Mouse (Mus musculus): Measurements from ENCODE around the gene Nipal1. TPM values are rescaled to one million over a fixed set of nuclear protein-coding genes. Genes with fewer than 3 reads are reported as not detected.

Nipal1 gene
- total RNA-seq, 4 experiments from 2014 or later: 0.24 to 3.5 (median 0.60) TPM

DNA sequence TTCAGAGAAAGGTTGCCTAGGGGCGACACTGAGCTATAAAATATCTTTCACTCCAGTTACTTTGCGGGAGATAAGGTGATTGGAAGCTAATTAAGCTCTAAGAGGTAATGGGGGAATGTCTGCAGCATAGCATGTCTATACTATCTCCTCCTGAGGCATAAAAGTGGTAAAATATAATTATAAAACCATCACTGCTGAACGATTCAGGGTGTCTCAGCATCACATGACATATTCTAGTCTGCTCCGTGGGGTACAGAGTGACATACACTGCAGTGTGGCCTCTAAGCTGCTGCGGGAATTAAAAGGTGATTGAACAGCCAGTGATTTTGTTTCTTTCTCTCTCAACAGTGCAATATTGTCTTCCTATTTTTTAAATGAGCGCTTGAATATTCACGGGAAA, 18.8 kb downstream of the Nipal1 start:
- no peak for DNase-seq

DNA sequence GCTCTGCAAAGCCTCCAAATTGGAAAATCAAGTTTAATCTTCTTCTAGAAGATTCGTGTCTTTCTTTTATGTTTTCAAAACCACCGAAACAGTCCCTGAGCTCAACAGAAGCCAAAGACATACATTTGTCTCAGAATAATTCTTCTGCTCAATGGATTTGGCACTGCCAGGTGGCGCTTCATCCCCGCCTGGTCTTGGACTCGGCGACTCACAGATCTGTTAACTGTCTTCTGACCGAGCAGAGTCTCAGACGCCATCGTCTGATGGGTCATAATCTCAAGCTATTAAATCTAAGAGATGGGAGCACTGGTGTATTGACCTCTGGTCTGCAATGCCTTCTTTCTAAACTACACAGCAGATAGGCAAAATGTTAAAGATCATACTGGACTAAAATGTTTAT, 20.8 kb downstream of the Nipal1 start:
- DNase-seq: no peak

DNA sequence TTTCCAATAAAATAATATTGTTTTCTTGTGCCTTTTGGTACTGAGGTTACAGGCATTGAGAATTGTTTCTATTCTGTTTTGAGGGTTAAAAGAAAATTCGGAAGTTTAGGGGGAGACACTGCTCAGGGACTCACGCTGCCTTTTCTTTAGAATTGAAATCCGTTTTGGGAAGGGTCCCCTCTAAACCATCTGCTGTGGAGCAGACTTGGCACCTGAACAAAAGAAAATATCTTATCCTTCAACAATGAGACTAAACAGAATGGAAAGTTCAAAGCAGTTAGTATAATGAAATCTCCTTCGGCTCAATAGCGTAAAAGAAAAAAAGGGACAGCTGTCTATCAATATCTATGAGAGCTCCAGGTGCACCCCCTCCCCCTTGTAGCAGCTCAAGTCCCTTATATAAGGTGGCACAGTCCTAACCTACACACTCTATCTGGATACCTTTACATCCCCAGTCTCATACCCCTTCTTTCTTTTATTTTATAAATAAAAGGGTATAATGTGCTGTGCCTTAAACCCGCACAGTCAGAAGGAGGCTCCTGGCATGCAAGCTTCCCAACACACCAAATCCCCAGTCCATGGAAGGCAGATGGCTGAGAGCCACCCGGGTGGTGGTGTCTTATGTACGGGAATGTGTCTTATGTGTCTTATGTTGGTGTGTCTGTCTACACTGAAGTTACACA, 23.6 kb downstream of the Nipal1 start:
- DNase-seq: no peak

DNA sequence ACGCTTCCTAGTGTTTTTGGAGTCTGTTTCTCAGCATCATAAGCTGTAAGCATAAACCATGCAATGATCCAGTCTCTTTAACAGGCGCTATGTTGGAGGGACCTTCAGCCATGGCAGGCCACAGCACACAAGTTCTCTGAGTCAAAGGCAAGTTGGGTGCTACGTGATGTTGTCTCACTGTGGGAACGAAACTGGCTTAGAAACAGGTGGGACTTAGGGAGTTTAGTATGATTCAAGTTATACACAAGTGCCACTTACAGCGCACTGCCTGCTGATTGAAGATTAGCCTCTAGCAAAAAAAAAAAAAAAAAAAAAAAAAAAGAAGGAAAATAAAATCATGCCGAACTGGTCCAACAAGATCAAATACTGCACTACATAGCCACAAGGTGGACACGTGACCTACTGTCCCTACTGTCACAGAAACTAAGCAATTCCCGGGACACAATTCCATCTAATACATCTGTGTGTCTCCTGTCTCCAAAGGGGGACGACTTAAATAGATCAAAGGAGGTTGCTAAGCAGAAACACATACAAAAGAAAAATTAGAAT, 27.5 kb downstream of the Nipal1 start:
- DNase-seq: no peak

DNA sequence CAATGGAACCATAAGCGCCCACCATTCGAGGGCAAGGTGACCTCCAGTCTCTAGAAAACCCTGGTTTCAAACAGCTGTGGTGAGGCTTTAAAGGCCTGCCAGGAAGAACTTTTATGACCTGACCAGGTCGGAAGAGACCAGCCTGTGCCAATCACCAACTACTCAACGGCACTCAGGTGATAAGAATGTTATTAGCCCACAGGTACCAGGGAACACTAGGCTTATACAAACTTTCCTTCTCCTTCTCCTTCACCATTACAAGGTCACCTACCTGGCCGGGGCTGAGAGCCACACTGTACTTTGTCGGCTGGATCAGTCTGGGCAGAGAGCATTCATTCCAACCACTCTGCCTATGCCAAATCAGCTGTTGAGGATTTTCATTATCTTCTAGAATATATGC, 33.9 kb downstream of the Nipal1 start:
- DNase-seq: no peak

DNA sequence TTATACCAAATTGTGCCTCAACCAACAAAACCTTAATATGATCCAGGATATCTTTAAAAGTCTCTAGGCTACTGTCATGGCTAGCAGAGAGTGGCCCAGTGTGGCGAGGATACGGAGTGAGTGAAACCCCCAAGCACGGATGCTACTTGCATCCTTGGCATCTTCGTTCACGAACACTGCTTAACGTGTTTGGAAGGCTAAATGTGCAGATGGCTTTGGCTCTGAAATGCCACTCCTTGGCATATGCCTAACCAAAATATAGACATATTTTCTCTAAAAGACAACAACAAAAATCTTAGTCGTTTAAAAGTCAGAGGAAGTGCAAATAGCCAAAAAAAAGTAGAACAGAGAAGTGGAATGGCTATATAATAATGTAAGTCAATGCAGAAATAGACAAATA, 42.0 kb downstream of the Nipal1 start:
- no peak for DNase-seq

DNA sequence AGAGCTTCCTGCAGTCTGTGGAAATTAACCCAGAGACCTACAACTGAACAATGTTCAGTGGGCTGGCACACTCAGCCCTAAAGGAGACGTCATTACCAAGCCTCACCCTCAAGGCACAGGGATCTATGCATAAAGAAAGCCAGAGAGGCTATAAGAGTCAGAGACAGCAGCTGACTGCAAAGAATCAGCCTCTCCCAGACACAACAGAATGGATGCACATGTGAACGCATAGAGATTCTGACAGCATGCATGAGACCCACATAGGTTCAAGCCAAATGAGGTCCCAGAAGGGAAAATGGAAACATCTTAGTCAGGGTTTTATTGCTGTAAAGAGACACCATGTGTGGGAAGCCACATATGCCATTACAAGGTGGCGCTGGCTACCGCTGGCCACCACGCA, 42.9 kb downstream of the Nipal1 start:
- no peak for DNase-seq

DNA sequence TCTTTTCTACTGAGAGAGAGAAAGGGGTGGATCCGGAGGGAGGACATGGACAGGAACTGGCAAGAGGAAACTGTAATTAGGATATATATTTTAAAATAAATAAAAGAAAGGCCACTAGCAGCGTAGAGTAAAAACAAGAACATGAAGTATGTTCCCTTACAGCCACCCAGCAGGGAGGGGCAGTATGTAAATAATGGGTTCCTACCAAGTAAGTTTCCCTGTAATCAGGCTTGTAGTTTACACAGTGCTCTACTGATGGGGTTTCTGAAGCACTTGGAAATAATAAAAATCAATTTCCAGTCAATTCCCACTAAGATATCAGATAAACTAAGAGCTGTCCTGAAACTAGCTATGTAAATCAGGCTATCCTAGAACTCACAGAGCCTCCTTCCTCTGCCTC, 47.1 kb downstream of the Nipal1 start:
- DNase-seq: no peak

DNA sequence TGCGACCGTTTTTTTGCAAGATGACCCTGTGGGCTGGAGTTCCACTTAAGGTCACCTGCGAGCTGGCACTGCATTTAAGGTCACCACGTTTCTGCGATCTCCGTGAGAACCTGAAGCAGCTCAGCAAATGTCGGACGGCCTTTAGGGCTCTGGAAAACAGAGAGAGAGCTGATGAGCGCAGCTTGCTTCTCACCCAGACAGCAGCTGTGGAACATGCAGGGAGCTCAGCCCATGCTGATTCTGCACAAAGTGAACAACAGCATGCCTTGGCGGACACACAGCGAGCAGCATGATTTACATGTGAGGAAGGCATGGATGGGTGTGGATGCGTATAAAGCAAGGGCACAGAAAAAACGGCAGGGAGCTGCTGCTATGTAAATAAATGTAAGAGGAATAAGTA, 48.9 kb downstream of the Nipal1 start:
- no peak for DNase-seq

DNA sequence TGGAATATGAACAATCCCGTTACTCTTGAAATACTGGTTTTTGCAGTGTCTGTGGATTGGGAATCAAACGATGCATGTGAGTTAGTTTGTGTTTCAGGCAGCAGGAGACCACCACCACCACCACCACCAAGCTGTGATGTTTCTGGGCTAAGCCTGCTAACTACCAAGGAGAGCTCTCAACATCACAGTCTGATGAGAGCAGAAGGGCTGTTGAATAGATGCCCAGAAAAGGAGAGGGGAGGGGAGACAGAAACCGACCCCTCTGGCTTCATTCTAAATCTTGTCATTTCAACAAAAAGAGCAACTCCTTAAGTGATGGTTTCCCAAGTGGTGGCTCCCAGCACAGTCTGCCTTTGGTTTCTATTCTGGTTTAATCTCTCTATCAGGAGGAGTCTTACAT, 50.7 kb downstream of the Nipal1 start:
- DNase-seq: no peak

DNA sequence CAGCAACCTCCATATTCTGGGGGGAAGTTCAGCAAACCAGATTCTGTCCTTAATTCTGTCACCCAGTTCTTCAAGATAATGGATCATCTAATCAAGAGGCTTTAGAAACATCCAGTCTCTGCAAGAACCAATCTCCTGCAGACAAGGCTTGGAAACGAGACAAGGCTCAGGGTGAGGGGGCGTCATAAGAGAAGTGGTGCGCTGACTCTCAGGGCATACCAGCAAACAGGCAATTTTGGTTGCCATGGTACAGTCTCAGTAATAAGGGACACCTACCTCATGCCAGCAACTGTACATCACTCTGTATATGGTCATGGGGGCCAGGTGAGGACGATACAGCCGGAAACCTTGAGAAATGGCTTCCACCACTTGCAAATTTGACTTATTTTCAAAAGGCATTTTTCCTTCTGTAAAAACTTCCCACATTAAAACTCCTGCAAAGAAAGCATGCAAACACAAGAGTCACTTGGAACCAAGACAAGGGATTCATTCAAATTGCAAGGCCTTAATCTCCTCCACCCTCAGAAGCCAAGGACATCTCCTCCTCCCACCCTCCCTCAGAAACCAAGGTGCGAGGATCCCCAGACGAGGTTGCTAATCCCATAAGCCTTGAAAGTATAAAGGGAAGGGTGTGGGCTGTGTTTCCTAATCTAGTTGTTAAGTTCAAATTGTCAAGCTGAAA, 51.4 kb downstream of the Nipal1 start:
- DNase-seq: no peak

DNA sequence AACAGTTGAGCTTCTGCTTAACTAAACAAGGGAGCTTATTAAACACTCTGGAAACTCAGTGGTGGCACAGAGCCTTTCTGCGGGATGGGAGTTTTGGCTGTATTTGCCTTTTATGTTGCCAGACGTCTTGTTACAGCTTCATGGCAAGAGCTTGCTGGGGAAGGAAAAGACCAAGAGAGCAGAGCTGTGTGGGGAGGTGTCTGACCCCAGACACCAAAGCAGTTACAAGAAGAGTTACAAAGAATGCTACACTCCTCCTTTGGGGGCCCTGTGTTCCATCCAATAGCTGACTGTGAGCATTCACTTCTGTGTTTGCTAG, 51.9 kb downstream of the Nipal1 start:
- no peak for DNase-seq

DNA sequence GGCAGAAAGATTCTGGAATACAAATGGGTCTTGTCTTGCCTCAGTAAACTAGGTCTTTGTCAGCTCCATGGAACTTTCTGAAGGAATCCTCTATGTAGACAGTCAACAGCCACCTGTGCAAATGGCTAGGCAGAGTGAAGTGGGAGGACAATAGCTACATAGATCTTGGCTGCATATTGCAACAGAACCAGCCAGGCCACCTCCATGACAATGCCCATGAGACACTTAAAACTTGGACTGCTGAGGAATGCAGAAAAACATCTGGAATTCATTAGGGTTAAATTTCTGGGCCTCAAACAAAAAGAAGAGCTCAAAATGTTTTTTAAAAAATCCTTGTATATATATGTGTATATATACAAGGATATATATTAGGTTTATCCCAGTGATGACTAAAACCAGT, 54.6 kb downstream of the Nipal1 start:
- DNase-seq: no peak

DNA sequence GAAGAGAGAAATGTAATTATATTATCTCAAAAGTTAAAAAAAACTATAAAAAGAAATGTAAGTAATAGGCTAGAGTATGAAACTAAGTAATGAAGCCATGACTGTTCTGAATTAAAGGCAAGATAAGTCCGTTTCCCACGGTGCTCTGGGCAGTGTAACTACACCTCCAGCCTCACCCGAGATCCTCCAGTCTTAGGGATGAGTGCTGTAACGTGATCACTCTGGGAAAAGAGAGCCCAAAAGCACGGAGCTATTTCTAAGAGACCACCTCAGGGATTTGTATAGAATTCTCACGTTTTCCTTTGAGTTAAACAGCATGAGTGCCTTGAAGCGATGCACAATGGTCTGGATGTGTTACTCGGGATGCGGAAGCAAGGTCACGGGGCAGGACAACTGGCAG, 58.5 kb downstream of the Nipal1 start:
- no peak for DNase-seq

DNA sequence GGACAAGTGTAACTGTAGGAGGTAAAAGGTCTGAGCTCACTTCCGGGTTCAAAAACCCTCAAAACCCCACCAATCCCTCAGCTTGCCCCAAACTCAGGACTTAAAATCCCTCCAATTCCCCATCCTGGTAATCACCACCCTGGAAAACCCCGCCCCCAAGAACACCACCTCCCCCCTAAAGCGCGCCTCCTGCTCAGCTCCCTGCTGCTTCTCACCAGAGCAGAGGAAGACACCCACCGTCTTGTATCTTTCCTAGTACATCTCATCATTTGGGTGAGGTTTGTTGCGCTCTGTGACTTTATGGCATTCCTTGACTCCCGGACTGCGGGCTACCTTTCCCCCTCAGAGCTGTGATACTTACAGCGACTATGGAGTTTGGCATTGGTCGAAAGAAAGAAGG, 59.1 kb downstream of the Nipal1 start:
- no peak for DNase-seq

DNA sequence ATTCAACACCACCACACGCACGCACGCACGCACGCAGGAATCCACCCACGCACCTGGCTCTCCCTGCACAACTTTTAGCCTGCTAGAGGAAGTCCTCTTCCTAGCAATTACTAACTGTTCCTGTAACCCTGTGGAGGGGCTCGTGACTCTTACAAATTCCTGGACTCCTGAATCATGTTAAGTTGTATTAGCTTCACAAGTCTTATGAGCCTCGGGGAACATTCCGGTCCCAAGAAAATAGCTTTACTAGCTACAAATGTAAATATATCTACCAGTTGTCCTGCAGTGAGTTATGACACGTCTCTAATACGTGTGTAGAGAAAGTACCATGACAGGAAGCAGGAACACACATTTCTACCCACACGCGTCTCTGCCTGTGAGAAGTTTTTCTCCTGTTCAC, 61.9 kb downstream of the Nipal1 start:
- no peak for DNase-seq

DNA sequence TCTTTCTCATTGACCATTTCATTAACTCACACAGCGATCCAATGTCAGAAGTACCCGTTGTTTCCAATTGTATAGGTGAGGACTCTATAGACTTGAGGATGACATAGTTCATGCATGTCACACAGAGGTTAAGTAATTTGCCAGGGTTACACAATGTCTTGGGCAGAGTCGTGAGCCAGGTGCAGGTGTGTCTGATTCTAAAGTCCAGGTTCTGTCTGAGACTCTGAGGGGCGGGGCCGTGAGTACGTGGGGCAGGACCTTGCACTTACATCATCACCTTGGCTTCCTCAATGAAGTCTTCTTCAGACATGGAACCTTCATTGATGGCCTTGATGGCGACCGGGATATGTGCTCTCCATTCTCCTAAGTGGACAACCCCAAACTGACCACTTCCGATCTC, 62.4 kb downstream of the Nipal1 start:
- DNase-seq: no peak

DNA sequence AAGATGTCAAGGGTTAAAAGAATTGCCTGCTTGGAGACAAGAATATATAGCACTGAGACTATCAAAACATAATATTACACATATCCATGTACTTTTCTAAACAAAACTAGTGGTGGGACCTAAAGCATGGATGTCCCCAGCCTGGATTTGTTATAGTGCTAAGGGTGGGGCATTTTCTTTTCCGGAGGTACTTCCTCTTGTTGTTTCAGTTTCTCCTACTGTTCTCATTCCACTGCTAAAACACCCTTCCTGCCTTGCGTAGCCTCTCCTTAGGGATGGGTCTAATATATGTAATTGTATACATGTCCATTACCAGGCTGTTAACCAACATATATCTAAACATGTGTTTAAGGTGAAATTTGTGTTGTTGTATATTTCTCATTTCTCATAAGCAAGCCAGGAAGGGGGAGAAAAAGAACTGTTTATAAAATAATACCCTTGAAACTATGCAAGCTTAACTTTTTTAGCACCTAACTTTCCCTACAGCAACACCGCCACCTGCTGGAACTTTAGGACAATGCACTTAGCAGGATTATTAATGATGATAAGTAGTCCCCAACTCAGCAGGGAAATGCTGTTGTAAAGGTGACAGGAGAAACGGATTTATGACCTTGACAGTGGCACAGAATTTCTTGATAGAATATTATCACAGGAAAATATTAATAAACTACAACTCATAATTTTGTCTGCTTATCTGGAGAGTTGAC, 63.1 kb downstream of the Nipal1 start:
- DNase-seq: peak; percentile 18

DNA sequence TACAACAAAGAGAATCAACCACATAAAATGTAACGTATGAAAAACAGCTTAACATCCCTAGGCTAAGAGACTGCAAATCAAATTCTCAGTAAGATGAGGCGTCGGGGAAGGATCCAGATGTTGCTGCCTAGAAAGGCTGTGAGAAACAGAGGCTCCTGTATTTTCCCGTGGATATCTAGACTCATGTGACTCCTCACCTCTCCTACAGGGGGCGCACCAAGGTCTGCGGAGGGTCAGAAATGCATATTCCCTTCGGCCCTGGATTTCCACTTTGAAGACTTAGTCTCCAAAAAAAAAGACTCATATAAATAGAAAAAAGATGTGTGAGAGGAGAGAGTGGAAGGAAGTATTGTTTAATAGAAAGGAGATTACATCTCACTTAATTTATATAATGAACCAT, 73.0 kb downstream of the Nipal1 start:
- DNase-seq: no peak

Data from adrenal gland, adult 8-10 months (tissue).